Mouse (Mus musculus) cerebellum, adult 9-11 months (tissue): ENCODE results near the gene Aifm3.
"Not testable (repeated sequence)": the region's sequence is repeated elsewhere in the genome, so short reads cannot be mapped to it uniquely, and the experiment has no call there.

Experiments
- DNase-seq: peaks from one replicate; pipeline ENCODE4 v3.0.0; 2022

Aifm3 gene

DNA sequence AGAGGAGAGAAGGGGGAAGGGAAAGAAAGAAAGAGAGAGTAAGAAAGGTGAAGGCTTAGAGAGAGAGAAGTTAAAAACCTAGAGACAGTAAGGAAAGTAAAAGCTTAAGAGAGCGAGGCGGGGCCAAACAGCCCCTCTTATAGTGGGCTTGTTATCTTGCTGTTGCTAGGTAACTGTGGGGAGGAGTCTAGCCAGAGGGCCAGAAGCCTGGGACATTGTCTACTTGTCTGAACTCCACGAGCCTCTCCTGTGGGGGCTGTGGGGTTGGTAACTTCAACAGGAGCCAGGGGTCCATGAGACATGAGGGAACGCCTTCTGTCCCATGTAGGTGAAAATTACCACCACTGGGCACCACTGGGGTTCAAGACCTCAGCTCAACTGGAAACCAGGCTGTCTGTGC lies 65.3 kb downstream of the Aifm3 start:
- DNase-seq = not testable (repeated sequence)

DNA sequence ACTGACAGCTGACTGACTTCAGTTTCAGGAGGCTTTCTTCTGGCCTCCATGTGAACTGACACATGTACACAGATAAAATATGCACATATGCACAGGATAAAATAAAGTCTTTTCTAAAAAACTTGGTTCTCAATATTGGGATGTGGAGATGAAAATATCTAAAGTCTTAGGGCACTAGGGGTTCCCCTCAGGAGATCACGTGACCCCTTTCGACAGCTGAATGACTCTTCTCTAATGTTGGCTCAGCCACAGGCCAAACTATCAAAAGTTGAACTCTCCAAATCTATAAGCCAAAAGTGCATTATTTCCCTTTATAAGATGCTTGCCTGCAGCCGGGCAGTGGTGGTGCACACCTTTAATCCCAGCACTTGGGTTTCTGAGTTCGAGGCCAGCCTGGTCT lies 66.8 kb downstream of the Aifm3 start:
- DNase-seq = no peak

DNA sequence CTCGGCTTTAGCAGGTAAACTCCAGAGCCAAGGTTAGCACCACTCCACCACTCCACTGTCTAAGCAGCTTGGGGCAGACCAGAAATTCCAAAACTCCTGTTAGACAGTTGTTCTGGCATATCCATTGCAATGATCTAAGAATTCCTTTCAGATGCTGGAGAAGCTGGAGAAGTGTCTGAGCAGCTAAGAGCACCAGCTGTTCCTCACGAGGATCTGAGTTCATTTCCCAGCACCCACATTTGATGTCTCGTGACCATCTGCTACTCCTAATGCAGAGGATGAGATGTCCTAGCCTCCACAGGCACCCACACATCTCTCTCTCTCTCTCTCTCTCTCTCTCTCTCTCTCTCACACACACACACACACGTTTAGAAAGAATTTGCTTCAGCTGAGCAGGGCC lies 67.5 kb downstream of the Aifm3 start:
- no peak for DNase-seq
